Mouse (Mus musculus) hindlimb bud, embryonic 11.5 days (tissue): ENCODE results near the gene Batf.
"Not testable (repeated sequence)": the region's sequence is repeated elsewhere in the genome, so short reads cannot be mapped to it uniquely, and the experiment has no call there.

Experiments used
- DNase-seq: peaks from one replicate; pipeline ENCODE4 v3.0.0-alpha.2; 2012; ENCODE audit warnings: low read depth, low spot score; ENCODE audit errors: extremely low spot score

The Batf gene

DNA sequence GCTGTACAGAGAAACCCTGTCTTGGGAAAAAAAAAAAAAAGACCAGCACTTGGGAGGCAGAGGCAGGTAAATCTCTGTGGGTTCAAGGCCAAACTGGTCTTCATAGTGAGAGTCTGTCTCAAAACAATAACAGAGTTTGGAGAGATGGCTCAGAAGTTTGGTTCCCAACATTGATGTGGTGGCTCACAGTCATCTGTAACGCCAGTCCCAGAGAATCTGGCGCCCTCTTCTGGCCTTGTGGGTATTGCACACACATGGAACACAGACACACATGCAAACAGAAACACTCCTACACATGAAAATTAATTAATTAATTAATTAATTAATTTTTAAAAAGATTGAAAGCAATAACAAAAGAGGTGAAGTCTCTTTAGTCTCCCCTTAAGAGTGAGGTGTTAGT lies 4.1 kb upstream of the Batf start:
- DNase-seq = no peak

DNA sequence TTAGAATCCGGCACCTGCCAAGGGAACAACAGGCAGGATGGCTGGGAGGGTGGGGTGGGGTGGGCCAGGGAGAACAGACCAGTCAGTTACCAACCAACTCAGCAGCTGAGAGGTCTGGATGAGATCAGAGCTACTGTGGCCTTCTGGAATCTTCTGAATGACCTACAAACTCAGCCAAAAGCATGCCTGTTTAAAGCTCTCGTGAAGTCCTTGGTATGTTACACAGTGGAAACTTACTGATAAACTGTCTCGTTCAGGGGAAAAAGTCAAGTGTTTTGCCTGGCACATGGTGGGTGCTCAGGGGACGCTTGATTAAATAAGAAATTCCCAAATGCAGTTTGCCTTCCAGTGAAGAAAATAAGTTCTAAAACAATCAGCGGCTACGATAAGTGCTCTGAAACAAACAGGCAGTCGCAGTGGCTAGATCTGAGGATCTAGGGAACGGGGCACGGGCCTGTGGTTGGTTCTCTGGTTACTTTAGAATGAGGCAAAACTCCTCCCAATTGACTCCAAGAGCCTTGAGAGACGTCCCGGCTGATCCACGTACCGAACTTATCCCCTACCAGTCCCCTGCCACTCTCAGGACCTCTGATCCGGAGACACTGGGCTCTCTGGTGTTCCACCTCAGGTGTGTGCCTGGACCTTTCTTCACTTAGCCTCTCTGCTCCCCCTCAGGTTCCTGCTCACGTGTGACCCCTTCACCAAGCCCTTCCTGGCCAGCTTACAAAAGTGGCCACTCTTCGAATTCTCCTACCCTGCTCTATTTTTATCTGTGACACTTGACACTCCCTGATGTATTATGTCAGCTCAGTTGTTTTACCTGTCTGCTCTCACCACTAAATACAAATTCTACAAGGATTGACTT lies 1.8 kb upstream of the Batf start:
- DNase-seq = no peak

DNA sequence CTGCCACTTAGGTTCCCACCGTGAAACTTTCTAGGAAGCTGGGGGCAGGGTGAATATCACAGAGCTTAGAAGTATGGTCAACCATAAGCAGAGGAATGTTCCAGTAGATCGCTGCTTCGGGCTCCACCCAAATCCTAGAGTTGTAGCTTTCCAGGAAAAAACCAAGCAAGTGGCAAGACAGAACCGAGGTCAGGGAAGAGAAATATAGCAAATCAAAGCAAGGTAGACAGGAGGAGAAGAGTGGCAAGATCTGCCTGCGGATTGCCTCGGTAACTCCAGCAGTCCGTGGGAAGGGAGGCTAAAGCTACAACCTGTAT lies 706 bp downstream of the Batf start:
- DNase-seq = no peak

DNA sequence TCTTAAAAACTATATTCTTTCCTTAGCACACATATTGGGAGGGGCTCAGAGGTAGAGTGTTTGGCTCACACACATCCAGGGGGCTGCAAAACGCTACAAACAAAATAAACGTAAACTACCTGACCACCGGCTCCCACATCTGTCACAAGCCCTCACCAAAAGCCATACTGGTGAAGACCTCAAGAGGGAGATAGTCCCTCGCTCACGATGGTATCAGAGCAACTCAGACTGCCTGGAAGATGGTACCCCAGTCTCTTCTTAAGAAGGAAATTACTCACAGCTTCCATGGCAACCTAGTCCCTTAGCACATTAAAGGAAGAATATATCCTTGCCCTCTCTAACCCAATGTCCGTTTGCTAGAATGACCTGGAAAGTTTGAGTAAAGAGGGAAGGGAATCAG lies 1.4 kb downstream of the Batf start:
- no peak for DNase-seq

DNA sequence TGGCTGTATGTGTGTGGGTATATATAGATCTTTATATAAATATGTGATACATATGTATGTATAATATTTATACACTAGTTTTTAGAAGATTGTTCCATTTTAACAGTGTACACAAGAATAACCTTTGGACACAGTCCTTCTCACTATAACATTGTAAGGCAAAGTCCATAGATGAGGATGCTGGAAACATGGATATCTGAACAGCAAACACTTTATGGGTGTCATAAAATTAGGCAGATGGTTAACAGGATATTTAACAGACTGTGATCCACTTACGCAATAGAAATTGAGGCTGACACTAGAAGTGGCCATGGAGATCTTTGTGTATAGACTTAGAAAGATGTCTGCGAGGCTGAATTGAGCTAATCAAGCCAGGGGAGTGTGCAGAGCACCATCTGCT lies 9.3 kb downstream of the Batf start:
- DNase-seq = no peak

DNA sequence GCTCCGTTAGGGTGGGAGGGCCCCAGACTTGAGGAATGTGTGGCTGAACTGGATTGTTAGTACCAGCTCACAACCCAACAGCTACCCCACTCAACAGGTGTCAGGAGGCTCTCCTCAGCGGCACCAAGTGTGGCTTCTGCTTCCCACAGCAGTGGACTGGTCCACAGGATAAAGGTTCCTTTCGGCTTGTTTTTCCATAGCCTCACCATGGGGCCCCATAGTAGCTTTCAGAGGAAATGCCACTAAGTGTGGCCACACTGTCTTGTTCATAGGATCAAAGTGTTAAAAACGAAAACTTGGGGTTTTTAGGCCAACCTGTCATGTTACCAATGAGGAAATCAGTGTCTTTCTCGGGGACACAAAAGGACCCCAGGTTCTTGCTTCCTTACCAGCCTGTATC lies 10.0 kb downstream of the Batf start:
- no peak for DNase-seq

DNA sequence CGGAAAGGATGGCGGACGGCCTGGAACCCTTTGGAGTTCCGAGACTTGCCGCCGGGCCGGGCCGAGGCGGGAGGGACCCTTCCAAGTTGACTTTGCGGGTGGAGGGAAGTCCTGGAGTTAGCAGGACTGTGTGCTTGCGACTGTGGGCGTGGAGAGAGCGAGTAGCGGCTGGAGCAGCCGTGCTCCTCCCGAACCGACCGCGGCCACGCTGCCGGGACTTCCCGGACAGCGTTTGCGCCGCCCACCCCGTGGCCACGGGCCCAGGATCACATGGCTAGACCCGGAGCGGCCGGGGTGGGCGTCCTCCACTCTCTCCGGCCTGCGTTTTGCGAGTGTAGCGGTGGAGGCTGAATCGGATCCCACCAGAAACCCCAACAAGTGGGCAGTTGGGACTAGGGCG lies 11.7 kb downstream of the Batf start:
- not testable (repeated sequence) for DNase-seq

DNA sequence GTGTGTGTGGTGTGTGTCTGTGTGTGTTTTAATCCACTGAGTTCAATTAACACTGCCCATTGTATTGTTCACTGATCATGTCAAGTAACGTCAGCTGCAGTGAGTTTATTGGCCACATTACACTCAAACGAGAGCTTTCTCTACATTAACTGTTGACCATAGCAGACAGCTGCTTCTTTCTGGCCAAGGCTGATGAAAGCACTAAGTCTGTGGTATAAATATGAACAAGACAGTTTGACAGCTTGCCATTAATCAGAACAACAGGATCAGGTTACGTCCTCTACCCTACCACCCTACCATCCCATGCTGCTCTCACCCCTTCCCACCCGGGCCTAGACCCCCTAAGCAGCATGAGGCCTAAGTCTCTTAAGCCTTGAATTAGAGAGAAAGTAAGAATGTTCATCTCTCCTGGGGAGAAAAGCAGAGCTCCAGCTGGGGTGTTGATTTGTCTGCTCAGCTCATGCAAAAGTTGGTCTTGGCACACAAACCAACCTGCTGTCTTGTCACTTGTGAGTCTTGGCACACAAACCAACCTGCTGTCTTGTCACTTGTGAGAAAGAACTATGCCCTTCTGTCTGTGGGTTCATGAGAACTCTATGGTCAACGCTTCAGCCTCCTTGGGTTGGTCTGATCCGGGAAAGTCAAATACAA lies 13.8 kb downstream of the Batf start:
- no peak for DNase-seq

DNA sequence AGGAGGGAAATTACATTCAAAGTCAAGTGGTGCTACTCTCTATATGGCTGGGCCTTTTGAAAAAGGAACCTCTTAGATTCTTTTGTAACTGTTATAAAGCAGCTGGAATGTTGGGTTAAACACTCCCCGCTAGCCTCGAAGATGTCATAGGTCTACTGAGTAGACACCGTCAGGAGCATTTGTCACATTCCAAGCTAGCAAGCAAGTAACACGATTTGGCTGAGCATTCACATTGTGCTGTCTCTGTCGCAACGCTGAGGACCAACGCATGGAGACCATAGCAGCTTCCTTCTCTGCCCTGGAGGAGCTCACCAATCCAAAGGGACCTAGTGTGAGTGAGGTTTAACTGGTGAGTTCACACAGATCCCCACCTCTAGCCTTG lies 14.4 kb downstream of the Batf start:
- DNase-seq = no peak

DNA sequence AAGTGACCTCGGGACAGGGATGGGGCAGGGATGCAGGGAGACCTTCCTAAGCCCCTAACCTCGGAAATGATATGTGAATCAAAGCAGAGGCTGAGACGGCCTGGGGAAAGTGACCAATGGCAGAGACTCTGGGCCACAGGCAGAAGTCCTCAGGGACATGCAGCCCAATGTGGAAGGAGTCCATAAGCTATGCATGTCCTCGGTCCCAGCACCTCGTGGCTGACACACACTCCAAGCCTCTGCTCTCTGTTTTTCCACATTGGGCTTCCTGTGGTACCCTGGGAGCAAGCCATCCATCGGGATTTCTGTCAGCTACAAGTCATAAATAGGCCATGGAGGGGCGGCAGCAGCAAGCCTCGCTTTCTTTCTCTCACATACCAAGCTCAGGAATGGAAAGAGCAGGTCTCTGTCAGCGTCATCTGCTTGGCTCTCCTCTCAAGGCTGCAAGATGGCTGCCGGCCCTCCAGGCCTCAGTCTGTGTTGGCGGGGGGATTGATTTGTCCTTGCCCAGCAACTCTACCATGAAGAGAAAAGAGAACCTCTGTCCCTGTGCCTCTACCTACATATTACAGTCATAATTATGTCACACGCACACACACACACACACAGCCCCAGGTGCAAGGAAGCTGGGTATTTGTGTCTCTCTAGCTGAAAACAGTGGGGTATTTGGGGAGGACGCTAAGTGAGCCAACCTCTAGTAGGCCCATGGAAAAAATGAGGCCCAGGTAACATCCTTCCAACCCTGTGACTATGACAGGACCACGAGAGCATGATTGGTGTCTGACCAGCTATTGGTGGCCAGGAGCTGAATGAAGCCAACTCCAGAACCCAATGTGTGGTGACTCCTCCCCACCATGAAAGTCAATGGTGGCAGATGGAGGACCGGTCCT lies 15.9 kb downstream of the Batf start:
- DNase-seq = no peak

DNA sequence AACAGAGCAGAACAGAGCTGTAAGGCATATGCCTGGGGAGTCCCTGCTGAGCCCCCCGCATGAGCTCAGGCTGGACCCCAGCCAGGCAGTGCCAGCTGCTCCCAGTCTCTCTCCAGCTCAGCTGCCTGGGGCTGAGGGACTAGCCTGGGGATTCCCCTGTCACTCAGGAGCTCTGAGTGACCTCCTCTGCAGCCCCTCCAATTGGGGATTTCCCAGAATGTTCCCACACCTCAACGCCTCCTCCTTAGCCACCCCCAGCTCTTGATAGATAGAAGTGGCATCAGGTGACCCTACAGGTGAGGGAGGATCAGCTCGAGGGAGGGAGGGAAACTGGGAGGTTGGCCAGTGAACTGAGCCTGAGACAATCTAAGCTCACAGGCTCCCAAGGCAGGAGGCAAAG lies 17.0 kb downstream of the Batf start:
- DNase-seq = no peak

DNA sequence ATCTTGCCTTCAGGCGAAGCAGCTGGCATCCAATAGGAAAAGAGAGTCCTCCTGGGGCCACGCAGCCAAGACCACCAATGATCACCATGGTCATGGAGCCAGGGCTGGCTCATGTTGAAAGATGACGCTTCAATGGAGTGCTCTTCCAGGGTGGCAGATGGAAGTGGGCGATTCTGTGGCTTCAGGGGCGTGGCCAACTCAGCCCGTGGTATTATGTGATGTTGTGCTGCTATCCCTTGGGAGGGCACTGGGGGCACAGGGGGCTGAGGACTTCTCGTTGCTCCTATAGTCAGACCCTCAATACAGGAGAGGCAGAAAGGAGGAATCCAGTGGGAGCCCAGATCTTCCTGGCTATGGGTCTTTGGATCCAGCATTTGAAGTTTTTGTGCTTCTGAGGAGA lies 18.1 kb downstream of the Batf start:
- DNase-seq = no peak

DNA sequence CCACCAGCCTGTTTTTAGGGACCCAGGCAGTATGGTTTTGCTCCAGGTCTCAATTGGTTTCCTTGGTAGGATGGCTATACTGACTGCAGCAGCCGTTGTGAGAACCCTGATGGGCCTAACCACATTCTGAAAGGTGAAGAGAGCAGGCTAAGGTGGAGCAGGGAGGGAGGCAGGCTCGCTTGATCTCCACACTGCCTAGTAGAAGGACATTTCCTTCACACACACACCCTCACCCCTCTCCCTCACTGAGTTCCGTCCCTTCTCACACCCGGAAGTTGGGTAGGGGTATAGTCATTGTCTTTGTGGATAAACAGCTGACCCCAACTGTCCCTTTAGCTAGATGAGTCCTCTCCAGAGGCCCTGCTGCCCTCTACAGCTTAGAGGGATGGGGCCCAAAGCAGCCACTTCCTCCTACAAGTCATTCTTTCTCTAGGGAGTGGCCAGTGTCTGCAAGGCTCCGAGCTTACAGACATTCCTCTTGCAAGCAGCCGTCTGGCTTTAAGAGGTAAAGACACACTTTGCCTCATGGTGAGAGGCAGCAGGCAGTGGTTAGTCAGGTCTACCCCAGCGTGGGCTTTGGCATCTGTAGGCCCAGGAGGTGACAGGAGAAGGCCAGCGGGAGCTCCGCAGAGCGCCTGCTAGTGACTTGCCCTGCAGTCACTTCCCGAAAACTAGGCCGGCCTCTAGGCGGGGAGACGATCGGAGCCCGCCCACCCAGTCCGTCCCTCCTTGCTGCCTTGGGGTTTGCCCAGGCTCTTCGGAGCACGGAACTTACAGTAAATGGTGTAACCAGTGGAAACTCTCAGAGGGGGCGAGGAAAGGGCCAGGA lies 18.7 kb downstream of the Batf start:
- DNase-seq = no peak

DNA sequence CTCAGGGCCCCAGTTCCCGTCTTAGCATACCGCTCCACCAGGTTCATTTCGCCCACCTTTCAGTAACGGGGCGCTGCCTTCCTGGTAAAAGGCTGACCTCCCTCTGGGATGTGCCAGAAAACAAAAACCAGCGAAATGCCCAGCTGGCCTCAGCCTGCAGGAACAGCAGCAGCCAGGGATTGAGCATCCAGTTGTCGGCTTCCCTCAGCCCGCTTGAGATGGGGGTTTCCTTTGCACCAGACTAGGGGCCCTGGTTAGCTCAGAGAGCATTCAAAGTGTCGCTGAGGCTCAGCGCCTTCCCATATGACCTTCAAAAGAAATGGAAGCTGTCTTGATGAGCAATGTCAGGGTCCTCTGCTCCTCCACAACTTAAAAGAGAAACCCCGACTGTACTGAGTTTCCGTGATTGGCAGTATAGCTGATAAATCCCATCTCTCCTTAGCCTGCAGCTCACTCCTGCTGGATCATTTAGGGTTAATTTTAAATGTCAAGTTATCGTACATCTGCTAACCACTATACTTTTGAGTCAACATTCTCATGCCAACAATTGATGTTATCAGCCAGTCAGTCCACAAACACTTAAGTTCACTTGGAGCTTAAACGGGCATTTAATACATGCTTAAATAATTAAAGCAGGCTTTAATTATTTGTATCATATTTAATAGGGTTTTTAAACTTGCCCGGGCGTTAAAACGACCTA lies 19.5 kb downstream of the Batf start:
- no peak for DNase-seq

DNA sequence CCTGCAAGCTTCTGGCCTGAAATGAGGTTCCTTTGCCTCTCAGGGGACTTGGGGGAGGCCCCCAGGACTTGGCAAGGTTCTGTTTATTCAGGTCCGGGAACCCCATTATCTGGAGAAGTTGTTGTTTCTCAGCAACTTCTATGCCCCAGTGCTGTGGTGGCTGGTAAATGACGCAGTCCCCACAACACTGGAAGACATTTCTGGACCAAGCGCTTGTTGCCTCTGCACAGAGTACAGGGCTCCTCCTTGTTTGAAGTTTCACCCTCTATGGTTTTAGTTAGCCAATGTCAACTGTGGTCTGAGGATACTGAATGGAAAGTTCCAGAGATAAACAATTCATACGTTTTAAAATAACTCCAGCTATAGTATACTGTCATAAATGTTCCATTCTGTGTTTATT lies 20.4 kb downstream of the Batf start:
- no peak for DNase-seq

DNA sequence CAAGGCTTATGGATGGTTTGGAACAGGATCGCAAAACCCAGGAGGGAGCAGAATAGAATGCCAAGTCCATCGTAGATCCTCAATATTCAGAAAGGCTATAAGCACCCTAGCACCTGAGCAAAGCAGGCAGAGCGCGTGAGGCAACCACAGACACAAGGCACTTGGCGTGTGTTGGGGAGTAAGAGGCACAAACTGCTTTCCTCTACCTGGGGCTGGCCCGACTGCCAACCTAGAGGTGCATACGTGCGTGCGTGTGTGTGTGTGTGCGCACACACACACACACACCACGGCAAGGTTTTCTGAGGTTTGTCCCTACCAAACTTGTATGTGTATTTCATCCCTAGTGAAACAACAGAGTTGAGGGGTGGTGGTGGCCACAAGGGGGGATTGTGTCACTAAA lies 20.9 kb downstream of the Batf start:
- no peak for DNase-seq

DNA sequence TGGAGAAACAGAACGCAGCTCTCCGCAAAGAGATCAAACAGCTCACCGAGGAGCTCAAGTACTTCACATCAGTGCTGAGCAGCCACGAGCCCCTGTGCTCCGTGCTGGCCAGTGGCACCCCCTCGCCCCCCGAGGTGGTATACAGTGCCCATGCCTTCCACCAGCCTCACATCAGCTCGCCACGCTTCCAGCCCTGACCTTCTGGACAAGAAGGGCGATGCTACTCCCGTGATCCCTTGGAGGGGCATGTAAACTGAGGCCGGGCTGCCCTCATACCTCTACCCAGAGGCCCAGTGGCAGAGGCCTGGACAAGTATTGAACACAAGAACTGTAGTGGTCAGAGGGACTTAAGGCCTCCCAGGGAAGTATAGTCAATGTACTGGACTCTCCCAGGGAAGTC lies 22.1 kb downstream of the Batf start:
- DNase-seq = no peak

DNA sequence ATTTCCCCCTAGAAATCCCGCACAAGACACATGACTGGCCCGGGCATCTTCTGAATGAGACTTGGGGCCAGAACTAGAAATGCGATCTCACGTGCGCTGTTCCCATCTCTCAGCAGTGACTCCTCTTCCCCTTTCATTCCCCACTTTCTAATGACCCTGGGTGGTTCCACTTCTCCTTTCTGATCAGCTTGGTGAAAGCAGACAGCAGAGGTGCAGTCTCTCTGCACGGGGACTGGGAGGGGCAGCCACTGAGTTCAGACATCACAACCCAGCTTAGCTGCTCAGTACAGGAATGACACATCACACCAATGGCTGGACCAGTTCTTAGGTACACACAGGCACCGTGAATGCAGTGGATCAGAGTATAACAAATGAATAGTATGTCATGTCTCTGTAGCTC lies 24.2 kb downstream of the Batf start:
- no peak for DNase-seq

DNA sequence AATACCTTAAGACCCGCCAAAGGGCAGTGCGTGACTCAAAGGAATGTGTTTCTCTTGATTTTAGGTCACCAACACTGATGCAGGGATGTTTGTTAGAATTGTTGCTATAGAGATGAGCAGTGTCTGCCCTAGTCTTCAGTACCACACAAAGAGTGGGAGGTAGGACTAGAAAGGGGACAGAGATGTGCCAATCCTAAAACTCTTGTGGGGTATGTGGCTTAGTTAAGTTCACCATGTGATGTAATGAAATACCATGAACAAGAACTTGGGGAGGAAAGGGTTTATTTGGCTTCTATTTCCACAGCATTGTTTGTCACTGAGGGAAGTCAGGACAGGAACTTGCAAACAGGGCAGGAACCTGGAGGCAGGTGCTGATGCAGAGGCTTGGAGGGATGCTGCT lies 26.1 kb downstream of the Batf start:
- no peak for DNase-seq

DNA sequence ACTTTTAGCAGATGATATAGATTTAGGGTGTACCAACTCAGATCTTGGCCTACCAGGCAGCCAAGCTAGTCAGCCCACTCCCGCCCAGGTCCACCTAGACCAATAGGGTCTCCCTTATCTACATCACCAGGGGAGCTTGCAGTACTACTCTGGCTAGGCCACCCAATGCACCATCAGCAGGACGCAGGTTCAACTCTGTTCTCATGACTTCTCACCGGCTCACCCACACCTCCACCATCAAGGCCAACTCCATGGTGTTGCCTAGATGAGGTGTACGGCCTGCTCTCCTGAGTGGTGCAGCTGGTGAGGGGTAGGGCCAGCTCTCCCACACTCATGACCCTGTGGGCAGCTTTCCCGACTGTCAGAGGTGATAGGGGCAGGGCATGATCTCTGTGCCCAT lies 27.7 kb downstream of the Batf start:
- DNase-seq = no peak

DNA sequence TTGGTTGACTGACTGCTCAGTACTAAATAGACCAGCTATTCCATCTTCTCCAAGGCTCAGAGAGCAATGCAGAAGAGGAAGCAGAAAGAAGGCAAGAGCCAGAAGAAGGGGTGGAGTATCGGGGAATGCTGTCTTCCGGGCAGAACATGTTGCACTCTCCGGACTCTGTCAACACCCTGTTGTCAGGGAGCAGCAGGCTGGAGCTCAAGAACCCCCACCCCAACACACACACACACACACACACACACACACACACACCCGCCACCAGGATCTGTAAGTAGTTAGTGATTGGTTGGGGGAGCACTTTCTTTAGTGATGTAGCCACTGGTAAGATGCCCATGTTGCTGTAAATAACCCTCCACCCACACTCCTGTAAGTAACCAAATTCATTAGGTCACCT lies 38.8 kb downstream of the Batf start:
- no peak for DNase-seq
